Mouse (Mus musculus) kidney, adult 2 months (tissue): ENCODE measurements around the gene Kbtbd7. TPM values are rescaled to one million over a fixed set of nuclear protein-coding genes. Genes with fewer than 3 reads are reported as not detected.

Experiments used
- DNase-seq: peaks from one replicate; pipeline ENCODE4 v3.0.0; 2021
- H3K27ac ChIP-seq: fragments of 200-500 bp; 2 replicates; pipeline ENCODE4 v1.5.1; 2012; ENCODE audit warnings: low read depth, low read length, control low read depth, inconsistent platforms; ENCODE audit not compliant: insufficient read depth
- H3K27me3 ChIP-seq: fragments of 200-500 bp; replicated peaks from 2 replicates; pipeline ENCODE4 v1.6.1; 2012; ENCODE audit warnings: mild to moderate bottlenecking, moderate library complexity, low read length, inconsistent platforms; ENCODE audit not compliant: control insufficient read depth, insufficient read depth
- H3K36me3 ChIP-seq: fragments of 200-500 bp; 2 replicates; pipeline ENCODE4 v1.6.1; 2012; ENCODE audit warnings: mild to moderate bottlenecking, moderate library complexity, low read length, inconsistent platforms; ENCODE audit not compliant: control insufficient read depth, insufficient read depth
- H3K4me1 ChIP-seq: fragments of 200-500 bp; 2 replicates; pipeline ENCODE4 v1.6.1; 2011; ENCODE audit warnings: low read length; ENCODE audit not compliant: control insufficient read depth, insufficient read depth
- H3K4me3 ChIP-seq: fragments of 200-500 bp; 2 replicates; pipeline ENCODE4 v1.5.1; 2011; ENCODE audit warnings: mild to moderate bottlenecking, low read depth, low read length, control low read depth; ENCODE audit not compliant: insufficient read depth
- CTCF ChIP-seq: fragments of 200-500 bp; conservative IDR thresholded peaks from 2 replicates; pipeline ENCODE4 v1.5.1; 2011; ENCODE audit warnings: low read depth, mild to moderate bottlenecking, control low read depth, low read length, moderate library complexity, mixed read lengths; ENCODE audit not compliant: insufficient read depth, insufficient read length
- POLR2A ChIP-seq: fragments of 200-500 bp; IDR thresholded peaks from one replicate; pipeline ENCODE4 v1.6.1; 2011; ENCODE audit warnings: low read depth, low read length, control low read depth
- WGBS: fragments of 180-500 bp; shearing (Covaris S2); methylation state at CpG from one replicate; pipeline ENCODE4 v1.1.7; 2018; 5-methylcytosine and 5-hydroxymethylcytosine counted together
- polyA plus RNA-seq: library from polyadenylated mRNA; depleted of rRNA; stranded (reverse); fragments of >200 nt; gene quantifications from 2 replicates; pipeline ENCODE4 v1.2.3, GENCODE M21; 2012; rRNA removed

The Kbtbd7 gene
- polyA plus RNA-seq, 1 experiment: 4.5 TPM

- no peak overlapping the region for H3K4me3 ChIP-seq
- peaks cover 5% of the 10 kb centered on the region for H3K36me3 ChIP-seq
- H3K4me1 ChIP-seq: no peaks in the 10 kb centered on the region
- 86% methylated on average over 1 of the region's 1 CpGs for WGBS
- DNase-seq: no peak
- no peak for TF ChIP-seq CTCF
- TF ChIP-seq POLR2A: no peak
- H3K27ac ChIP-seq: no peak overlapping the region
- H3K27me3 ChIP-seq: no peaks in the 10 kb centered on the region
These were observed 34.1 kb downstream of the Kbtbd7 start for GRCm38 (mm10) chr14:79460401-79460800.

DNA sequence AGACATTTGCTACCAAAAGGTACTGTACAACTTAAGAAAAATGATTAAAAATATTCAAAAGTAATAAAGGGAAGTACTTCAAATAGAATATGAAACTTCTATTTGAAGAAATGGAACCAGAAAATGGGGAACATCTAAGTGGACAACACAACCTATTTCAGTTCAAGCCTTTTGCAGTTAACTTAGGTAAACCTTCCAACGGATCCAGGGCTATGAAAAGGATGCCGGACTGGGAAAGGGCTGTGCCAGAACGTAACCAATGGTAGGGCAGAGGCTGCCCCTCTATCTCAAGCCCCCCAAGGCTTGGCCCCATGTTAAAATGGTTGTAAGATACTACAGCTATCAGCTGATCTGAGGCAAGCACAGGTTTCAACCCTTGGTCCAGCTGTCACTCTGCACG lies 34.7 kb downstream of the Kbtbd7 start:
- H3K27ac ChIP-seq: no peak overlapping the region
- peaks cover 5% of the 10 kb centered on the region for H3K36me3 ChIP-seq
- DNase-seq: no peak
- TF ChIP-seq CTCF: no peak
- TF ChIP-seq POLR2A: no peak
- H3K4me3 ChIP-seq: no peak overlapping the region
- no peaks in the 10 kb centered on the region for H3K27me3 ChIP-seq
- WGBS: 91% methylated on average over 4 of the region's 4 CpGs
- no peaks in the 10 kb centered on the region for H3K4me1 ChIP-seq

GRCm38 (mm10) chr14:79465623-79466022 lies 39.3 kb downstream of the Kbtbd7 start:
- no peak for TF ChIP-seq POLR2A
- TF ChIP-seq CTCF: no peak
- no peak overlapping the region for H3K27ac ChIP-seq
- peaks cover 5% of the 10 kb centered on the region for H3K36me3 ChIP-seq
- 94% methylated on average over 1 of the region's 1 CpGs for WGBS
- H3K4me3 ChIP-seq: no peak overlapping the region
- no peak for DNase-seq
- H3K4me1 ChIP-seq: no peaks in the 10 kb centered on the region
- H3K27me3 ChIP-seq: no peaks in the 10 kb centered on the region

GRCm38 (mm10) chr14:79467621-79468020 lies 41.3 kb downstream of the Kbtbd7 start:
- peaks cover 7% of the 10 kb centered on the region for H3K36me3 ChIP-seq
- TF ChIP-seq CTCF: peak; percentile 75
- no peak for TF ChIP-seq POLR2A
- no peaks in the 10 kb centered on the region for H3K27me3 ChIP-seq
- no peak overlapping the region for H3K4me3 ChIP-seq
- no peak overlapping the region for H3K27ac ChIP-seq
- DNase-seq: peak; percentile 70
- 14% methylated on average over 3 of the region's 3 CpGs for WGBS
- H3K4me1 ChIP-seq: no peaks in the 10 kb centered on the region

- Histone ChIP-seq H3K4me1 (no peaks in the 10 kb centered on the region), H3K36me3 (peaks cover 10% of the 10 kb centered on the region), H3K27me3 (no peaks in the 10 kb centered on the region), H3K27ac (no peak overlapping the region), H3K4me3 (no peak overlapping the region)
- 94% methylated on average over 2 of the region's 2 CpGs for WGBS
- TF ChIP-seq POLR2A (no peak), CTCF (no peak)
- DNase-seq: no peak
These were observed 47.1 kb downstream of the Kbtbd7 start for GRCm38 (mm10) chr14:79473384-79473783.

Other genes starting within 250 kb of the Kbtbd7 start
- gene Zfp957, start 179.1 kb upstream of the Kbtbd7 start, polyA plus RNA-seq: not detected in 2 replicates
- gene Rgcc, start 124.9 kb upstream of the Kbtbd7 start, polyA plus RNA-seq: 91.9 and 108 TPM in 2 replicates
- gene Naa16, start 35.7 kb upstream of the Kbtbd7 start, polyA plus RNA-seq: 1.5 and 3.1 TPM in 2 replicates
- 3.2 and 4.7 TPM in 2 replicates for gene Mtrf1, start 28.7 kb upstream of the Kbtbd7 start, polyA plus RNA-seq
- gene Kbtbd6, start 25.3 kb downstream of the Kbtbd7 start, polyA plus RNA-seq: 0.14 and 0.15 TPM in 2 replicates
- 15.3 and 15.4 TPM in 2 replicates for gene Elf1, start 54.7 kb downstream of the Kbtbd7 start, polyA plus RNA-seq
- 4.7 and 5.0 TPM in 2 replicates for gene Wbp4, start 55.0 kb downstream of the Kbtbd7 start, polyA plus RNA-seq
- 6.8 and 10.6 TPM in 2 replicates for gene Sugt1, start 161.2 kb downstream of the Kbtbd7 start, polyA plus RNA-seq
- gene Cnmd, start 235.7 kb downstream of the Kbtbd7 start, polyA plus RNA-seq: 0.09 and 0.20 TPM in 2 replicates